Mouse (Mus musculus): Measurements from ENCODE around the gene Zfp683.

Gene Zfp683

DNA sequence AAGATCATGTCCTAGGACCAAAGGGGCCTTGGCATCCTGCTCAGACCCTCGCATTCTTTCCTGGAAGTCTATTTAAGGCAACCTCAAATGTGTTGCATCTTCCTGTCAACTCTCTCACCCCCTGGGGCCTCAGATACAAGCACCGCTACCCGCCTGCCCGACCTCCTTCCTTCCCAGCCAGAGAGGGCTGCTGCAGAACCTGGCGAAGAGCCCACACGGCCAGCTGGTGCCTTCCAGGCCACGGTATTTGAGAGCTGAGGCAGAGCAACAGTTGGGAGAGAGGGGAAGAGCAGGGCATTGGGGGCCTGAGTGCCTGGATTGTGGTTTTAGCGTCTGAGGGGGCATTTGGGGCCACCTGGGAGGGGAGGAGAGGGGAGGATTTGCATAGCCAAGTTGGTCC, 1.1 kb upstream of the Zfp683 start:
- no peak for DNase-seq

DNA sequence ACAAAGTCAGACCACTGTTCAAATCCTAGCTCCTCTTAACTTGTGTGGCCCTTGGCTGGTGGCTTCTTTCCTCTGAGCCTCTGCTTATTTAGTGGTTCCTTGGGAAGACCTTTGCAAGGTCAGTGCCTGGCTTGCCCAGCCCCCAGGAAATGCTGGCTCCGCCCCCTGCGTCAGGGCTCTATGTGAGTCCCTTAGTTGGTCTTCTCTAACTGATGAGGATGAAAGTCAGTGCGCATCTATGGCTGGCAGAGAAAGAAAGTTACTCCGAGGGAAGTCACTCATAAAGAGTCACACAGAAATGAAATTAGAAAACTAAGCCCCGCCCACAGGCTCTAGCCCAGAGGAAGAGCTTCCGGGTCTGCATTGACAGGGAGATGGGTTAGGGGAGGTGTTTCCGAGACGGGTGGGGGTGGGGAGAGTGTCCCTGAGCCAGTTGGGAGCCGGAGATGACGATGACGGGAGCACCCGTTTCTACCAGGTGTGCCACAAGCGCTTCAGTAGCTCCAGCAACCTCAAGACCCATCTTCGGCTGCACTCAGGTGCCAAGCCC, 4.6 kb downstream of the Zfp683 start:
- DNase-seq = no peak

- DNase-seq = no peak
Observed at GRCm38 (mm10) chr4:134058908-134059307, 5.3 kb downstream of the Zfp683 start.

- no peak for DNase-seq
Observed at GRCm38 (mm10) chr4:134060135-134060865, 6.7 kb downstream of the Zfp683 start, which contains the start of gene Crybg2. Crybg2 (plus strand) TSS chr4:134060815.

DNA sequence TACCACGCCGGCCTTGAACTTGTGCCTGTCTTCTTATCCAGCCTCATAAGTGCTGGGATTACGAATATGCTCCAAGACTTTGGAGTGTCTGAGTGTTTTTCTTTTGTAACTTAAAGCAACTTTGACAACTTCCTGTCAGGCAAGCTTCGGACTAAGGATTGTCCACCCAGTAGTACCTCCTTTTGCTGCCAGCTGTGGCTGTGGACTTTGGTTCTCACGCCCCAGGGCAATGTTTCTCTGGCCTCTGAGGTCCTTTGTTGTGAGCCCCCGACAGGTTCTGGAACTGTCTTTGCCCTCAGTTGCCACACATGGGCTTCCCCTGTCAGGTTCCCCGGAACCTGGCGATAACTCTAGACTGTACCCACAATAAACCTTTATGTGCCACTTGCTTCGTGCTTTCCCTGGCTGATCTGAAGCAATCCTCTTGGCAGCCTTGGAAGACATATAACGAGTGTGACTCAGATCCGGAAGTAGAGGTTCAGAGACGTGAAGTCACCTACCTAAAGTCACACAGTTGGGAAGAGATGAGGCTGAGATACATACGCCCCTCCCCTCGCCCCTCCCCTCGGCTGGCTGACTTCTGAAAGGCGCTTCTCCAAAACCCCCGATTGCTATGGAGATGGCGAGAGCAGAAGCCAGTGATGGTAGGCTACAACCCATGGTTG, 7.7 kb downstream of the Zfp683 start:
- DNase-seq = no peak

- no peak for DNase-seq
Observed at GRCm38 (mm10) chr4:134061944-134062446, 8.4 kb downstream of the Zfp683 start.

DNA sequence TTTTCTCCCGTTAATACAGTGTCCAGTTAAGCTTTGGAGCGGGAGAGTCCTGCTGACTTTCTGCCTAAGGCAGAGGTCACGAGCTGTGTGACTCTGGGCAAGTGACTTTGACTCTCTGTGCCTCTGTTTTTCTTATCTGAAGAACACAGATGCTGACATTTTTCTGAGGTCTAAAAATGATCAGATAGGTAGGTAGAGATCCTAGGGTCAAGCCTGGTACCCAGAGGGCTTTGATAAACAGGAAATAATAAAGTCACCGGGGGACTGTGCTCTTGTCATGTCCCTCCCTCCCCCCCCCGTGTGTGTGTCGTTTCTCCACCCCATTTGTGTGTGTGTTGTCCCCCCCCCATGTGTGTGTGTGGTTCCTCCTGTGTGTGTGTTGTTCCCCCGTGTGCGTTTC, 8.9 kb downstream of the Zfp683 start:
- no peak for DNase-seq

GRCm38 (mm10) chr4:134065431-134066004, 11.9 kb downstream of the Zfp683 start:
- DNase-seq = no peak

DNA sequence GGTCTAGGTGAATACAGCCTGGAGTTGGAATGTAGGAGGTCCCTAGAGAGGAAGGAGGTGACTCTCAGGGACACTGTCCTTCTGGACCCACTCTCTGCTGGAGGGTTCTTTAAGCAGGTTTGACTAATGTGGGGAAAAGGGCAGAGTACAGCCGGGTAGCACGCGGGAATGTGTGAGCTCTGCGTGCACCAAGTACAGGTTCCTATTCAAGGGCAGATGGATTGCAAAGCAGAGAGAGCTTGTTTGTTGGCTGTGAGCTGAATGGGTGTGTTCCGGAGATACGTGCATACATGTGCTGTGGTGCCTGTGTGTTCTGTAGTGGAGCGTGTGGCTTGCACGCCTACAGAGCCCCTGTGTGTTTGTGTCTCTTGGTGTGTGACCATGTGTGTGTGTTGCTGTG, 13.7 kb downstream of the Zfp683 start:
- DNase-seq = no peak

DNA sequence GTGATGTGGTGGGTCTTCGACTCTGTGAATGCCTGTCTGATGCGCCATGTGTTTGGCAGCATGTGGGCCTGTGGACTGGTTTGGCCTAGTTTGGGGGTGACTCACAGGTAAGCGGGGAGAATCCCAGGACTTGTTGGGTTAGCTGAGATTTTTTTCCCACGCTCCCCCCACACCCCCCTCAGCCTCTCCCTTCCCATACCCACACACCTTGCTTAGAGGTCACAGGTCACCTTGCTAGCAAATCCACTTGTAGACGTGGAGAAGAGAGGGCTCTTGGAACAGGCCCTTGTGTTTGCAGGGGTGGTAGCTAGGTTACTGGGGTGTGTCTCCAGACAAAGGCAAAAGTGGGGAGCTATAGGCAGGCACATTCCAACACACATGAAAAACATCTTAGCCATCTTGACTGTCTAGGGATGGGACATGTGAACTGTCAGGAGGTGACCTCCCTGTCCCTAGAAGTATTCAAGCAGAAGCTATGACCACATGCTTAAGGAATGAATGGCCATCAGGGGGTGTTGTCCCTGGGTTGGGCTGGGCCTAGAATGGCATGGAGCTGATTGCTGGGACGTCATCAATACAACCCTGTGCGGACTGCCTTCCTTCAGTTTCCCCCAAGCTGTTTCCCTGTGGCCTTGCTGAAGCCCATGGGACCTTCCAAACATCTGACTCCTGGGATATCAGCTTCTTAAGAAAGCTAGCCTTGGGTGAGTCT, 14.4 kb downstream of the Zfp683 start:
- DNase-seq = no peak

DNA sequence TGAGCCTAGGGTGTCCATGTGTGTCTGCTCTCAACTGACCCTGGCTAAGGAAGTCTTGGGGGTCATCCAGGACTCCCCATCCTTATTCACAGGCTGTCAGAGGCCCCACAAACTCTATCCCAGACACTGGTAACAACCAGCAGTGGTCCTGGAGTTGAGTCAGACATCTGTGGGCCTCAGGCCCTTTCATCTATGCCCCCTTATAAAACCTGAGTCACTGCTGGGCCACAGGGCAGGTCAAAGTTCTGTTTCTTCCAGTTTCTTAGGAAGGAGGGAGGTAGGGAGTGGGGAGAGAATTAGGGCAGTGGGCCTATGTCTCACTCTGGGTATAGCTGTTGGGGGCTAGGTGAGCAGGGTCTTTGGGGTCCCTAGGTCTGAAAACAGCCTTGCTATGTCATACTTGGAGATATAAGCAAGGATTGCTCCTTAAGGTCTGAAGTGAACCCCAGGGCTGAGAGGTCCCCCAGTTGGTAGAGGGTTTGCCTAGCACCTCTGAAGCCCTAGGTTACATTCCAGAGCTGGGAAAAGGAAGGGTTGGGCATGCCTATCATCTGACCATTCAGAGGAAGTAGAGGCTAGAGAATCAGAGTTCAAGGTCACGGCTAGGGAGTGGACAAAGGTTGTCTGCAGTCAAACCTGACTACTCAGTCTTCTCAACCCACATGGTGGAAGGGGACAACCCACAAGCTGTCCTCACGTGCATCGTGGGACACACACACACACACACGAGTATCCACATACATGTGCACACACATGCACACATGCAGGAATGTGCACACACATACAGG, 15.3 kb downstream of the Zfp683 start:
- DNase-seq = no peak

DNA sequence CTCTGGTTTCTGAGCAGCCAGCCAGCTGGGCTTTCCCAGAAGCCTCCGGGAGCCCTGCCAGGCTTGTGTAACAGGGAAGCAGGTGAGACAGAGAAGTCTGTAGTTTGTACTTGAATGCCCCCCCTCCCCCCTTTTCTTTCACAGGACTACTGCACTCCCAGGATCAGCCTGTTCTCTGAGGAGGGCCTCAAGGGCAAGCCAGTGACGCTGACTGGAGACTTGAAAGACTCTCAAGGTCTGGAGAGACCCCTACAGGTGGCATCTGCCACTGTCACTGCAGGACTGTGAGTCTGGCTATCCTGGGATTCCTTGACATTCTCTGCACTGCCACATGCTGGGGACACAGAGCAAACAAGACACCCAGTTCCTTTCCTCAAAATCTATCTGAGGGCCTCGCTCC, 25.1 kb downstream of the Zfp683 start:
- DNase-seq = no peak

DNA sequence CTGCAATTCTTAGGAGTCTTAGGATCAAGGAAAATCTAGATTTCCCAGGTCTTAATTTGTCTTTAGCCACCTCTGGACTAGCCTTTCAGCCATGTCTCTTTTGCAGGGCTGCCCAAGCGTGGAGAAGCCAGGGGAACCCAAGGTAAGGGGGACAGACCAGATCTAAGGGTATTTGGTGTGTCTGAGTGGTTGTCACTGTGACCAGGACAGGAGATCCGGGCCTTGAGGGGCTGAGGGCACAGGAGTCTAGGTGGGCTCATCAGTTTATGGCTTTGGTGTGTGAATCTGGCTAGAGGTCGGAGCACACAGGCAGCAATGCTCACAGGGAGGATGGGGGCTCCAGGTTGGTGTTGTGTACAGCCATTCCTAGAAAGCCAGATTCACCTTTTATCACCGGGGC, 27.0 kb downstream of the Zfp683 start:
- DNase-seq = no peak

DNA sequence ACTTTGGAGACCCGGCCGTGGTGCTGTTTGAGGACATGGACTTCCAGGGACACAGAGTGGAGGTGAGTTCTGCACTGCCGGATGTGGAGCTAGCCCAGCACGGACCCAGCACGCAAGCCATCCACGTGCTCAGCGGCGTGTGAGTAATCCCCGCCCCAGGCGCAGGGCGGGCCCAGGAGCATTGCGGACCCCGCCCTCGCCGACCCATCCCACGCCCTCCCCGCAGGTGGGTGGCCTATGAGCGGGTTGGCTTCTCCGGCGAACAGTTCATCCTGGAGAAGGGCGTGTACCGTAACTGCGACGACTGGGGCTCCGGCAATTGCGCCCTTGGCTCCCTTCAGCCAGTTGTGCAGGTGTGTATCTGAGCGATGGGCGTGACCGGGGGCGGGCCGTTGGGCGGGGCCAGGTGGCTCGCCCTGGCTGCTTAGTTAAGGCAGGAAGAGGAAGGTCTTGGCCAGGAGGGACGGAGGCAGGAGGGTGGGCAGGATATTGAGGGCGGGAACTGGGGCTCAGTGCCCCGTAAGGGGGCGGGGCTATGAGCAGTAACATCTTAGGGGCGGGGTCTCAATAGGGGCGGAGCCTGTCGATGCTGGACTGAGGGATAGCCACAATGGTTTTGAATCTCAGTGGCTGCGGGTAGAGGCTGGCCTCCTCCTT, 28.2 kb downstream of the Zfp683 start:
- DNase-seq = peak; percentile 97

- no peak for DNase-seq
Observed at GRCm38 (mm10) chr4:134082460-134082859, 28.8 kb downstream of the Zfp683 start.

DNA sequence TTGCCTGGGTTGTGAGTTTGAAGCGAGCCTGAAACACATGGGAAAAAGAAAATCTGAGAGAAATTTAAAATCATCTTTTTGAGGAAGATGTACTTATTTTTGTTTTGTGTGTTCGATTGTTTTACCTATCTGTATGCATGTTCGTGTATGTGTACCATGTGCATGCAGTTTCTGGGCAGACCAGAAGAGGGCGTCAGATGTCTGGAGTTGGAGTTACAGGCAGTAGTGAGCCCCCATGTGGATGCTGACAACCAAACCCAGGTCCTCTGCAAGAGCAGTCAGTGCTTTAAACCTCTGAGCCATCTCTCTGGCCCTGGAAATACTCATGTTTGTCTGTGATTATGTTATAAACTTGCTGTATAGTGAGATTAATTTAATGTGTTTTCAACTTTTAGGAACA, 31.4 kb downstream of the Zfp683 start:
- DNase-seq = no peak

GRCm38 (mm10) chr4:134087412-134087811, 33.8 kb downstream of the Zfp683 start:
- no peak for DNase-seq

- no peak for DNase-seq
Observed at GRCm38 (mm10) chr4:134089029-134089428, 35.4 kb downstream of the Zfp683 start.

DNA sequence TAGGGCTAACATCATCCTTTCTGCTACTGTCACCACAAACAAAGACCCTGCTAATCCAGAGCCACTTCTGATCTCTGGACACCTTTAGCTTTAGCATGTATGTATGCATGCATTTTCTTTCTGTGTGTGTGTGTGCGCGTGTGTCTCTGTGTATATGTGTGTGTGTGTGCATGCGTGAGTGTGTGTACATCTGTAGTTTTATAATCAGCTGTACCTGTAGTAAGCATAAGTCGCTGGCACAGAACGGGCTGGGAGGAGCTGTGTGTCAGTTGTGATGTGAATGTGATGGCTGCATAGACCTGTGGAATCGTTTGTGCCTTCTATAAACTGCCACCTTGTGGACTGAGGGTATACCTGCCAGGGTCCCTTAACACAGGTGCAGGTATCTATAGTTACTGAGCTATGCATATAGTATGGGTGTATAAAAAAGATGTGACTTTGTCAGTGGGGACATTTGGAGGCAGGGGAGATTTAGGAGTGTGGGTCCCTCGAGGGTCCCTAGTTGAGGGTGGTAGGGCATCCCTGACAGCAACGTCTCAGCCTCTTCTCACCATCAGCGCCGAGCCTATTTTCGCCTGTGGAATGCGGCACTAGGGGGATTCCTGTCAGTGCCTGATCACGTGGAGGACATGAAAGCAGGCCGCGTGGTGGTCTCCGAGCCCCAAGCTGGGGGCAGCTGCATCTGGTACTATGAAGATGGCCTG, 37.0 kb downstream of the Zfp683 start:
- DNase-seq = no peak

GRCm38 (mm10) chr4:134091225-134091529, 37.5 kb downstream of the Zfp683 start:
- no peak for DNase-seq

Measured in heart, adult 11 months (tissue).